Mouse (Mus musculus): ENCODE results near the gene Gm45837.

The Gm45837 gene

GRCm38 (mm10) chr7:101463665-101464271, 53.1 kb downstream of the Gm45837 start:
- no peak for DNase-seq (ENCODE audit: low read depth in 1 of 2, low spot score in 2 of 2)

- DNase-seq (ENCODE audit: low read depth in 1 of 2, low spot score in 2 of 2), result no peak
These were observed 54.2 kb downstream of the Gm45837 start for GRCm38 (mm10) chr7:101464927-101465326.

- DNase-seq (ENCODE audit: low read depth in 1 of 2, low spot score in 2 of 2), result no peak
These were observed 54.7 kb downstream of the Gm45837 start for GRCm38 (mm10) chr7:101465392-101465791.

DNA sequence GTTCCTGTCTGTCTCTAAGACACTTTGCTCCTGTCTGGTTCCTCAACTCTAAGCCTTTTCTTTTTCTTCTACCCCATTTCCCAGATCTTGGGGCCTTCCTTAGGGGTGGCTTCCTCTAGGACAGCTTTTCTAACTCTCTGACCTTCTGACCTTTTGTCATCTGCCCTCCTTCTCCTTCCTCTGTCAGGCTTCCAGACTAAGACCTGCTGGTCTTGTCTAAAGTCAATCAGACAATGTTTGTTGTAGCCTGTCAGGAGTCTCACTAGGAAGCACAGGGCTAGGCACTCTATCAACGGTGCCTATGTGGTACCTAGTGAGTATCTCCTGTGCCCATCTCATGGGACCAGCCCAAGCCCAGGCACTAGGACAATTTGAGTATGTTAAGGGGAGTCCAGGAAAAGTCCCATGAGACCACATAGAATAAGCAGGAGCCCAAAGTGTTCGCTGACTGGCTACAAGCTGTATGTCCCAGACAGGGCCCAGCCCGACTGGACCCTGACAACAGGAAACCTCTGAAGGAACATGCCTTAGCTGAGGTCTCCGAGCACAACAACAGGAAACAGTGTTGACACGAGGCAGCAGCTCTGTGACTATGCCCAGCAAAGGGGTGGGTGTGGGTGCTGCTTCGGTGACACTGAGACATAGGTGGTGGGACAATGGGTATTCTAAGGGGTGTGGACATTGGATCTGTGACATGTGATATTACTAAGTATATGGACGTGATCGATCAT, 55.3 kb downstream of the Gm45837 start:
- DNase-seq (ENCODE audit: low read depth in 1 of 2, low spot score in 2 of 2), result peak in 1 of 2 experiments; percentile 45

GRCm38 (mm10) chr7:101466581-101467081, 55.9 kb downstream of the Gm45837 start:
- DNase-seq (ENCODE audit: low read depth in 1 of 2, low spot score in 2 of 2), result peak in 1 of 2 experiments; percentile 22

DNA sequence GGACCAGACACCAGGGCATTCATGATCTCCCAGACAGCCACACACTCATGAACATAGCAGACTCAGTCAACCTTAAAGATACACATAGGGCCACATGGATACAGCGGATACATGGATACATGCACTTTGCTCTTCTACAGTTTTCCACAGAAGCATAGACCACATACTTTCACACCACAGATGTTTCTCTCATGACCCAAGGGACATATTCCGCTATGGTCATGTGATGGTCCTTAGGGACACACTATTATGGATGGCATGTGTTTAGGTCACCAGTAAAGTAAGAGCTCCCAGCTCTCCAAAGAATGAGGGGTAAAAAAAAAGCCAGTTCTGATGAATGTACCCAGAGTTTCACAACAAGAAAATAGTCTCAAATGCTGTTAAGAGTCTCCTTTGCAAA, 60.7 kb downstream of the Gm45837 start:
- no peak for DNase-seq (ENCODE audit: low read depth in 1 of 2, low spot score in 2 of 2)

DNA sequence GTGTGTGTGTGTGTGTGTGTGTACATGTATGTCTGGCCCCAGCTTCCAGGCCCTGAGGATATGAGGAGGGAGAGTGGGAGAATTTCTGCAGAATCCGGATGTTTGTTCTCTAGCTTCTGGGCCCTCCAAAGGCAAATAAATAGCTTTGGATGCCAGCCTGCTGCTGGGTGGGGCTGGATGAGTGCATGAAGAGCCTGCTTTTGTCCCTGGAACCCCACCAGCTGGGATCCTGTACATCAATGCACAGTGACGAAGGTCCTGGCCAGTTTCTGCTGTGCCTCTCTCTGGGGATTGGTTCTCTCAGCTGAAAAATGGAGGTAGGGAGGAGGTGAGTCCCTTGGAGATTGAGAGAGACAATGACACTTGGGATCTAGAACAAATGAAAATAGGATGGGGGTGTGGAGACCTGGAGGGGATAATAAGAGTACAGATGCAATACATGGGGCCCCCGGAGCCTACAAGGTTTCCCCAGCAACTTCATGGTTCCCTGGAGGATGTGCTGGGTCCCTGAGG, 61.3 kb downstream of the Gm45837 start:
- no peak for DNase-seq (ENCODE audit: low read depth in 1 of 2, low spot score in 2 of 2)

- no peak for DNase-seq (ENCODE audit: low read depth in 1 of 2, low spot score in 2 of 2)
These were observed 62.2 kb downstream of the Gm45837 start for GRCm38 (mm10) chr7:101472598-101473558.

DNA sequence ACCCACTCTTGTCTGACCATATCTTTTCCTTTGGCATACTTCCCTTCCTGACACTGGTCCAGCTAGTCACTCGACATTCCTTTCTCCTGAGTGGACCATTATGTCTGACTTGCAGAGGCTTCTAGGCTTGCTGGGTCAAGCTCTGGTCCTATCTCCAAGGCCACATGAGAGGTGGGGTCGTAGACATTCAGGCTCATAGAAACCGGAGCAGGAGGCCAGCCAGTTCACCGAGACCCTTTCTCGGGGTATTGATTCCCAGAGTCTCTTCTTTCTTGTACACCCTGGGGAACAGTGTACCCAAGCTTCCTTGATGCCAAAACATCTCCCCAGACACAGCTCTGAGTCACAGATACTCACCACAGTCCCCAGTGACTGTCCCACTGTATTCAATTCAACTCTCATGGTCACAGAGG, 63.7 kb downstream of the Gm45837 start:
- DNase-seq (ENCODE audit: low read depth in 1 of 2, low spot score in 2 of 2), result no peak

DNA sequence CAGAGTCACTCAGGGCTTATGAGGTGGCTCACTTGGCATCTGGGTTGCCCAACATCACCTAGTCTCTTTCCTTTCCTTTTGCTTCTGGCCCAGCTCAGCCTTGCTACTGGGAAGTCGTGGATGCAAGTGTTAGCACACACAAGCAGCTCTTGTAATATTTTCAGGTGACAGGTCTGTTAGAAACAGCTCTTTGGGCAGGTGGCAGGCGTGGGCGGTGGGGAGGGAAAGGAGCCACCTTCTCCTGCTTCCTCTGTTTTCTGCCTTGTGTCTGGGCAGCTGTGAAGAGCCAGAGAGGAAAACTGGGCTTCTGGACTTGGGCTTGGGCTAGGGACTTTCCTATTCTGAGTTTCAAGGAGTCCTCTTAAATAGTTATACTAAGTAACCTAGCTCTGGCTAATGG, 65.3 kb downstream of the Gm45837 start:
- no peak for DNase-seq (ENCODE audit: low read depth in 1 of 2, low spot score in 2 of 2)

DNA sequence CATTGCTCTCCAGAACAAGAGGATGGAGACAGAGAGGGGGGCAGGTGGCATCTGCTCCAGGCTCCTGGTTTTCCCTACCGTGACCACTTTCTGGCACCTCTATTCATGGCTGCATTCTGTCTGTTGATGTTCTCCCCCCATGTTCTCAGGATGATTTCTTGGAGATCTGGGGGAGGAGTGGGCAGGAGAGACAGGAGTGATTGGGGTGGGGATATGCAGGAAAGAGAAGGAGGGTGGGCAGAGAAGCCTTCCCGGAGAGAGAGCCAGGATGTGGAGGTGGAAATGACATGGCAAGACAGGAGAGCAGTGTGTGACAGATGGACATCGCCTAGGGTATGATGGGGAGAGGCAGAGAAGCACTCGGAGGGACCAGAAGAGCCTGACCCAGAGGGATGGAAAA, 65.8 kb downstream of the Gm45837 start:
- no peak for DNase-seq (ENCODE audit: low read depth in 1 of 2, low spot score in 2 of 2)

GRCm38 (mm10) chr7:101477200-101477599, 66.5 kb downstream of the Gm45837 start:
- no peak for DNase-seq (ENCODE audit: low read depth in 1 of 2, low spot score in 2 of 2)

GRCm38 (mm10) chr7:101478099-101478498, 67.4 kb downstream of the Gm45837 start:
- DNase-seq (ENCODE audit: low read depth in 1 of 2, low spot score in 2 of 2), result no peak

GRCm38 (mm10) chr7:101479841-101480240, 69.2 kb downstream of the Gm45837 start:
- DNase-seq (ENCODE audit: low read depth in 1 of 2, low spot score in 2 of 2), result no peak

DNA sequence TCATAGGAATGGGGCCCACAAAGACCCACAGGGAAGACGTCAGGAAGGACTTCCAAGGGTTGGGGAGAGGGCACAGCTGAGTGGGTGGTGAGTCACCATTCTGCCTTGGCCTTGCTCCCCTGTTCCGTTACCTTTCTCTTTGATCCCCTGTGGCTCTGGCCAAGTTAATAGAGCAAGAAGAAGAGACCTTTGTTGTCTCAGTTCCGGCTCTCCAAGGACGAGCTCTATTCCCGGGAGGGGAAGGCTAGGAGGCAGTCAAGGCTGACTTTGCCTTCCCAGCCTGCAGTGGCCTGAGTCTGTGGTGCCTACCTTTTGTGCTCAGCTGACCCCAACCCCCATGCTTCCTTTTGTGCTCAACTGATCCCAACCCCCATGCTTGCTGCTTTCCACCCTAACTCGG, 70.0 kb downstream of the Gm45837 start:
- no peak for DNase-seq (ENCODE audit: low read depth in 1 of 2, low spot score in 2 of 2)

DNA sequence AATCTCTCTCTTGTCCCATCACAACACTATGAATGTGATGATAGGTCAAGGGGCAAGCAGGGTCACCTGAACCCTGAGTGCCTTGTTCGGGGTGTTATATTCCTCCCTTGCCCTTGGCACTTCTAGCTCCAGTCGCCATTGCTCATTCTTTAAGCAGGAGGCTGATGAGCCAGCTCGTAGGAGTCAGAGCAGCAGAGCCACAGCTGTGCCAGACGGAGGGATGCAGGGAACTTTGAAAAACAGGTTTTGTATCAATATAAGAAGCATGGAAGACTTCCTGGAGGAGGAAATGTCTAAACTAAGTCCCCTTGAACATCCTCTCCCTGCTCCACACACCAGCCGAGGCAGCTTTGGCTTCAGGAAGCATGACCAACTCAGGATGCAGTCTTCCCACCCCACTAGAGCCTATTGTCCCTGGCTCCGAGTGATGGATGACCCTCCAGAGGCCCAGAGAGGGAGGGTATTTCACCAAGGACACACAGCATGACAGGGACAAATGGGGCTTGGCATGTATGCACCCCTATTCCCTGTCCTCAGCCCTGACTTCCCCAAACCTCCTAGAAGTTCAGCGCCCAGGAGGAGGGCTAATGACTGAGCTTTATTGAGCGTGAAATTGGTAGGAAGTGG, 71.3 kb downstream of the Gm45837 start:
- DNase-seq (ENCODE audit: low read depth in 1 of 2, low spot score in 2 of 2), result no peak

- DNase-seq (ENCODE audit: low read depth in 1 of 2, low spot score in 2 of 2), result no peak
These were observed 71.9 kb downstream of the Gm45837 start for GRCm38 (mm10) chr7:101482499-101483081.

DNA sequence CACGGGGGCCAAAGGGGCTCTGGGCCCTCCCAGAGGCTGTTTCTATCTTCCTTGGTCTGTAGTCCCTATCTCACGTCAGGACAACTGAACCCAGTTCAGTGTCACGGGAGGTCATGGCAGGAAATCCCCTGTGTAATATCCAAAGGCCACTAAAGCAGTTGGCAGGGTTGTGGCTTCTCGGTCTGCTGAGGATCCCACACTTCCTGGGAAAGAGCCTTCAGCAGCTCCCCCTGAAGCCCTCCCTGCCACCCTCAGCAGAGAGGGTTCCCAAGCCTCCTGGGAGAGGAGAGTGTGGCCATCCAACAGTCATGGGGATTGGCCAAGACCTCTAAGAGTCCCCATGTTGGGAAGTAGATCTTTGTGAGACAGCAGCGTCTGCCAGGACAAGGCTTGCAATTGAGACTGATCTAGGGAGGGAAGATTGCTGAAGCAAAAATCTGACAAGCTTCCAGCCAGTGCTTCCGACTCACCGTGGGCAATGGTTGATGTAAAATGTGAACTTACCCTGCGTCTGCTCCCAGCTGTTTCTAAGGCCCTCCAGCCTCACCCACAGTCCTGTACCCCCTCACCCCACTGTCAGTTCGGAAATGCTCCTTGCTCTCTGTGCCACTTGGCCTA, 72.9 kb downstream of the Gm45837 start:
- DNase-seq (ENCODE audit: low read depth in 1 of 2, low spot score in 2 of 2), result no peak

DNA sequence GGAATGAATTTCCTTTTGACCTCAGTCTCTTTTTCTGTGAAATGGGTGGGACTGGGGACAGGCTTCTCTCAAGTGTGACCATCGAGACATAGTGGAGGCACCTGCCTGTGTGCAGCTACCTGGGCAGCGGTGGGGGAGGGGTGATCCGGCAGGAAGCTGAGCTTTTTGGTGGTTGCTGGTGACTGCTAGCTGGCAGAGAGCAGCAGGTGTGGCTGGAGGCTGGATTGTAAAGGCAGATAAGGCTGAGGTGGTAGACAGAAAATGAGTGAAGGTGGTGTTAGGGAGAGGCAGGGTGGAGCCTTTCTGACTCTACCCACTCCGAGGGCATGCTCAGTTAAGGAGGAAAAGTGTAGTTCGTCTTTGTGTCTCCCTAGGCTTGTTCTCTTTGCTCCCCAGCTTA, 76.4 kb downstream of the Gm45837 start:
- no peak for DNase-seq (ENCODE audit: low read depth in 1 of 2, low spot score in 2 of 2)

GRCm38 (mm10) chr7:101490952-101491351, 80.3 kb downstream of the Gm45837 start:
- DNase-seq (ENCODE audit: low read depth in 1 of 2, low spot score in 2 of 2), result no peak

Measured in monocyte, adult 2 months (primary cell).